Mouse (Mus musculus) MEL (cell line): ENCODE data around the gene Diaph2. TPM values are rescaled to one million over a fixed set of nuclear protein-coding genes. Genes with fewer than 3 reads are reported as not detected.
A peak's percentile ranks its signal among the peaks of the same experiment; 100 is the strongest.

Experiments used
- DNase-seq: peaks from one replicate; pipeline ENCODE4 v3.0.0; 2011; ENCODE audit warnings: low read depth, low spot score
- H3K27ac ChIP-seq: 2 replicates; pipeline ENCODE4 v1.5.1; 2012; ENCODE audit warnings: low read depth, mild to moderate bottlenecking, control low read depth, low read length, moderate library complexity; ENCODE audit not compliant: control insufficient read depth
- H3K27me3 ChIP-seq, 2 experiments: fragments of 150-350 bp in 1 of 2; sonication (generic) in 1 of 2; 2 replicates each; pipeline ENCODE4 v1.6.1; 2012; ENCODE audit warnings: low read length in 2 of 2, mild to moderate bottlenecking in 2 of 2, improper control_type of control experiment in 1 of 2, moderate library complexity in 1 of 2; ENCODE audit not compliant: insufficient read depth in 2 of 2, control insufficient read depth in 1 of 2
- H3K36me3 ChIP-seq, 2 experiments: 2 replicates each; pipeline ENCODE4 v1.6.1; 2012 to 2014; ENCODE audit warnings: low read length in 2 of 2, improper control_type of control experiment in 1 of 2, inconsistent platforms in 1 of 2, mild to moderate bottlenecking in 1 of 2; ENCODE audit not compliant: insufficient read depth in 2 of 2, control insufficient read depth in 1 of 2
- H3K4me1 ChIP-seq, 2 experiments: fragments of 150-350 bp in 1 of 2; sonication (generic) in 1 of 2; 2 replicates each; pipeline ENCODE4 v1.6.1; 2012; ENCODE audit warnings: low read length in 2 of 2, improper control_type of control experiment in 1 of 2, mild to moderate bottlenecking in 1 of 2; ENCODE audit not compliant: insufficient read depth in 2 of 2, control insufficient read depth in 1 of 2
- H3K4me3 ChIP-seq, 2 experiments: fragments of 150-350 bp in 1 of 2; sonication (generic) in 1 of 2; 2 replicates each; pipeline ENCODE4 v1.5.1; 2012; ENCODE audit warnings: low read depth in 2 of 2, low read length in 2 of 2, mild to moderate bottlenecking in 2 of 2, moderate library complexity in 2 of 2, control low read depth in 1 of 2, improper control_type of control experiment in 1 of 2; ENCODE audit not compliant: control insufficient read depth in 1 of 2, insufficient read depth in 1 of 2
- H3K79me2 ChIP-seq: 2 replicates; pipeline ENCODE4 v1.6.1; 2012; ENCODE audit warnings: mild to moderate bottlenecking, low read length, moderate library complexity; ENCODE audit not compliant: control insufficient read depth, poor library complexity, insufficient read depth
- H3K9ac ChIP-seq: 2 replicates; pipeline ENCODE4 v1.6.1; 2012; ENCODE audit warnings: low read depth, mild to moderate bottlenecking, control low read depth, low read length, moderate library complexity; ENCODE audit not compliant: control insufficient read depth, poor library complexity, severe bottlenecking
- H3K9me3 ChIP-seq: fragments of 150-350 bp; sonication (generic); replicated peaks from 2 replicates; pipeline ENCODE4 v1.6.1; 2012; ENCODE audit warnings: mild to moderate bottlenecking, low read length, improper control_type of control experiment, moderate library complexity; ENCODE audit not compliant: insufficient read depth
- BHLHE40 ChIP-seq: IDR thresholded peaks from 2 replicates; pipeline ENCODE4 v1.6.1; 2012; ENCODE audit warnings: low read depth, mild to moderate bottlenecking, inconsistent platforms, low read length, improper control_type of control experiment, borderline replicate concordance
- CHD2 ChIP-seq: IDR thresholded peaks from 2 replicates; pipeline ENCODE4 v1.6.1; 2011; ENCODE audit warnings: low read length, improper control_type of control experiment
- CTCF ChIP-seq, 3 experiments: IDR thresholded peaks in 2 of 3; conservative IDR thresholded peaks in 1 of 3; 2 replicates each; pipeline ENCODE4 v1.5.1; 2011 to 2012; ENCODE audit warnings: low read length in 3 of 3, low read depth in 2 of 3, mild to moderate bottlenecking in 2 of 3, improper control_type of control experiment in 1 of 3, inconsistent platforms in 1 of 3, mixed read lengths in 1 of 3, moderate library complexity in 1 of 3; ENCODE audit not compliant: control insufficient read depth in 1 of 3, insufficient read depth in 1 of 3, poor library complexity in 1 of 3, severe bottlenecking in 1 of 3
- ELF1 ChIP-seq: IDR thresholded peaks from 2 replicates; pipeline ENCODE4 v1.6.1; 2014; ENCODE audit warnings: low read depth, mild to moderate bottlenecking, inconsistent platforms, low read length, improper control_type of control experiment, moderate library complexity
- EP300 ChIP-seq, 2 experiments: IDR thresholded peaks; 2 replicates each; pipeline ENCODE4 v1.6.1; 2011; ENCODE audit warnings: improper control_type of control experiment in 2 of 2, low read length in 2 of 2, low read depth in 1 of 2, mild to moderate bottlenecking in 1 of 2
- ETS1 ChIP-seq: IDR thresholded peaks from 2 replicates; pipeline ENCODE4 v1.6.1; 2012; ENCODE audit warnings: low read depth, mild to moderate bottlenecking, inconsistent platforms, low read length, improper control_type of control experiment, moderate library complexity
- GABPA ChIP-seq: IDR thresholded peaks from 2 replicates; pipeline ENCODE4 v1.6.1; 2012; ENCODE audit warnings: low read depth, mild to moderate bottlenecking, inconsistent platforms, low read length, improper control_type of control experiment, moderate library complexity
- GATA1 ChIP-seq: IDR thresholded peaks from 2 replicates; pipeline ENCODE4 v1.6.1; 2011; ENCODE audit warnings: low read depth, low read length, improper control_type of control experiment
- HCFC1 ChIP-seq: IDR thresholded peaks from 2 replicates; pipeline ENCODE4 v1.6.1; 2012; ENCODE audit warnings: low read depth, mild to moderate bottlenecking, inconsistent platforms, low read length, improper control_type of control experiment, moderate library complexity
- KAT2A ChIP-seq: conservative IDR thresholded peaks from 2 replicates; pipeline ENCODE4 v1.6.1; 2012; ENCODE audit warnings: low read depth, low read length, improper control_type of control experiment, inconsistent platforms
- MAFK ChIP-seq: IDR thresholded peaks from 2 replicates; pipeline ENCODE4 v1.6.1; 2011; ENCODE audit warnings: low read depth, mild to moderate bottlenecking, low read length, improper control_type of control experiment, borderline replicate concordance
- MAX ChIP-seq: IDR thresholded peaks from 2 replicates; pipeline ENCODE4 v1.6.1; 2011; ENCODE audit warnings: low read length, improper control_type of control experiment
- MAZ ChIP-seq: IDR thresholded peaks from 2 replicates; pipeline ENCODE4 v1.6.1; 2012; ENCODE audit warnings: low read depth, mild to moderate bottlenecking, inconsistent platforms, low read length, improper control_type of control experiment
- MXI1 ChIP-seq: IDR thresholded peaks from 2 replicates; pipeline ENCODE4 v1.6.1; 2011; ENCODE audit warnings: mild to moderate bottlenecking, low read depth, low read length, improper control_type of control experiment
- MYC ChIP-seq: IDR thresholded peaks from 2 replicates; pipeline ENCODE4 v1.6.1; 2011; ENCODE audit warnings: low read depth, mild to moderate bottlenecking, low read length, improper control_type of control experiment, moderate library complexity
- NELFE ChIP-seq: IDR thresholded peaks from 2 replicates; pipeline ENCODE4 v1.6.1; 2011; ENCODE audit warnings: low read depth, low read length, improper control_type of control experiment
- POLR2AphosphoS2 ChIP-seq: IDR thresholded peaks from 2 replicates; pipeline ENCODE4 v1.6.1; 2011; ENCODE audit warnings: low read length, improper control_type of control experiment
- RAD21 ChIP-seq: IDR thresholded peaks from 2 replicates; pipeline ENCODE4 v1.6.1; 2011; ENCODE audit warnings: mild to moderate bottlenecking, low read depth, low read length, improper control_type of control experiment
- RCOR1 ChIP-seq: IDR thresholded peaks from 2 replicates; pipeline ENCODE4 v1.6.1; 2012; ENCODE audit warnings: low read depth, mild to moderate bottlenecking, inconsistent platforms, low read length, improper control_type of control experiment
- SMC3 ChIP-seq: IDR thresholded peaks from 2 replicates; pipeline ENCODE4 v1.6.1; 2011; ENCODE audit warnings: low read depth, low read length, improper control_type of control experiment
- TAL1 ChIP-seq: IDR thresholded peaks from 2 replicates; pipeline ENCODE4 v1.6.1; 2012; ENCODE audit warnings: mild to moderate bottlenecking, inconsistent platforms, low read length, moderate library complexity, mixed read lengths
- TBP ChIP-seq: IDR thresholded peaks from 2 replicates; pipeline ENCODE4 v1.8.0; 2011; ENCODE audit warnings: low read depth, low read length, improper control_type of control experiment
- TCF12 ChIP-seq: IDR thresholded peaks from 2 replicates; pipeline ENCODE4 v1.6.1; 2014; ENCODE audit warnings: low read depth, mild to moderate bottlenecking, inconsistent platforms, low read length, improper control_type of control experiment, moderate library complexity
- ZC3H11A ChIP-seq: IDR thresholded peaks from 2 replicates; pipeline ENCODE4 v1.6.1; 2012; ENCODE audit warnings: low read depth, mild to moderate bottlenecking, inconsistent platforms, low read length, improper control_type of control experiment
- ZKSCAN1 ChIP-seq: IDR thresholded peaks from 2 replicates; pipeline ENCODE4 v1.6.1; 2012; ENCODE audit warnings: low read depth, mild to moderate bottlenecking, inconsistent platforms, low read length, improper control_type of control experiment, moderate library complexity
- ZMIZ1 ChIP-seq: IDR thresholded peaks from 2 replicates; pipeline ENCODE4 v1.6.1; 2012; ENCODE audit warnings: low read depth, mild to moderate bottlenecking, inconsistent platforms, low read length, improper control_type of control experiment, moderate library complexity
- ZNF384 ChIP-seq: IDR thresholded peaks from 2 replicates; pipeline ENCODE4 v1.6.1; 2012; ENCODE audit warnings: low read depth, mild to moderate bottlenecking, inconsistent platforms, low read length, improper control_type of control experiment
- polyA plus RNA-seq, 2 experiments: library from polyadenylated mRNA; stranded (reverse) in 1 of 2; unstranded in 1 of 2; fragments of >175 nt in 1 of 2; fragments of >200 nt in 1 of 2; gene quantifications; 2 replicates each; pipeline versions ENCODE4 v1.2.1 to v1.2.4; 2012; ENCODE audit warnings: low replicate concordance in 2 of 2, low read depth in 1 of 2; ENCODE audit not compliant: insufficient read length in 2 of 2, insufficient read depth in 1 of 2, missing spikeins in 1 of 2
- total RNA-seq: library from RNA; depleted of rRNA; stranded (reverse); fragments of 300-350 nt; gene quantifications from 2 replicates; pipeline ENCODE4 v1.2.3, GENCODE M21; 2012

Diaph2 gene
- total and polyA plus RNA-seq, 3 experiments = 0.03 TPM; not detected in 2

GRCm38 (mm10) chrX:130044525-130044924, 295.0 kb downstream of the Diaph2 start:
- peak; percentile 80 for DNase-seq
- H3K27ac ChIP-seq = no peak overlapping the region
- no peak for TF ChIP-seq NELFE
- no peak for TF ChIP-seq ZMIZ1
- no peak for TF ChIP-seq BHLHE40
- peak; percentile 85; the same call in 1 of the 2 replicates for TF ChIP-seq ETS1
- TF ChIP-seq POLR2AphosphoS2 = no peak
- TF ChIP-seq CTCF (IDR thresholded peaks at IDR 0.05 in 2 of 3, conservative IDR thresholded peaks at IDR 0.05 in 1 of 3; ENCODE audit: control insufficient read depth in 1 of 3, insufficient read depth in 1 of 3, low read depth in 2 of 3, low read length in 3 of 3, poor library complexity in 1 of 3, severe bottlenecking in 1 of 3) = no peak
- no peak for TF ChIP-seq GATA1
- no peak for TF ChIP-seq RCOR1
- TF ChIP-seq SMC3 = no peak
- no peak; the same call in 1 of the 2 replicates for TF ChIP-seq MXI1
- peak in 1 of 2 experiments; percentile 52; a peak in 1 of 4 replicates for TF ChIP-seq EP300 (IDR thresholded peaks at IDR 0.05; ENCODE audit: low read depth in 1 of 2, low read length in 2 of 2)
- TF ChIP-seq HCFC1 = no peak
- TF ChIP-seq MAZ = no peak
- TF ChIP-seq MYC = no peak
- TF ChIP-seq MAFK = no peak
- peak; percentile 46; the same call in 1 of the 2 replicates for TF ChIP-seq KAT2A
- no peak for TF ChIP-seq ZKSCAN1
- TF ChIP-seq CHD2 = no peak
- no peak for TF ChIP-seq ELF1
- no peak for TF ChIP-seq RAD21
- peak; percentile 93; the same call in 1 of the 2 replicates for TF ChIP-seq TCF12
- TF ChIP-seq ZNF384 = no peak
- no peak for TF ChIP-seq TAL1
- TF ChIP-seq GABPA = no peak
- TF ChIP-seq MAX = no peak
- TF ChIP-seq TBP = no peak
- no peak for TF ChIP-seq ZC3H11A
- H3K4me1 ChIP-seq = peaks cover 3 to 13% of the 10 kb centered on the region in 2 experiments
- no peaks in the 10 kb centered on the region for H3K79me2 ChIP-seq
- no peak overlapping the region for H3K4me3 ChIP-seq
- H3K9ac ChIP-seq = no peak overlapping the region
- H3K27me3 ChIP-seq = no peaks in the 10 kb centered on the region
- peaks cover 0 to 8% of the 10 kb centered on the region in 2 experiments; a peak in 1 of 4 replicates for H3K36me3 ChIP-seq
- no peaks in the 10 kb centered on the region for H3K9me3 ChIP-seq
